Mouse (Mus musculus) neural tube, embryonic 11.5 days (tissue): ENCODE data around the gene Ern1. TPM values are rescaled to one million over a fixed set of nuclear protein-coding genes. Genes with fewer than 3 reads are reported as not detected.

Experiments used
- ATAC-seq: fragments of 200-750 bp; cut with Nextera tagmentation; 2 replicates; pipeline ENCODE4 v1.8.0; 2017; ENCODE audit warnings: moderate number of reproducible peaks, mild to moderate bottlenecking, moderate TSS enrichment, moderate library complexity; ENCODE audit not compliant: insufficient read depth, low FRiP score, low TSS enrichment
- DNase-seq: peaks from one replicate; pipeline ENCODE4 v3.0.0-alpha.2; 2015; ENCODE audit warnings: low spot score
- H3K27ac ChIP-seq: fragments of 300-500 bp; sonication (generic); 2 replicates; pipeline ENCODE4 v1.5.1; 2014; ENCODE audit warnings: low read depth, mild to moderate bottlenecking, low read length
- H3K27me3 ChIP-seq: fragments of 300-500 bp; sonication (generic); 2 replicates; pipeline ENCODE4 v1.6.1; 2014; ENCODE audit warnings: mild to moderate bottlenecking, low read length, mixed read lengths; ENCODE audit not compliant: control insufficient read depth, insufficient read depth
- H3K36me3 ChIP-seq: fragments of 300-500 bp; sonication (generic); 2 replicates; pipeline ENCODE4 v1.6.1; 2014; ENCODE audit warnings: mild to moderate bottlenecking, low read length, moderate library complexity, mixed read lengths; ENCODE audit not compliant: control insufficient read depth, insufficient read depth
- H3K4me1 ChIP-seq: fragments of 300-500 bp; sonication (generic); 2 replicates; pipeline ENCODE4 v1.6.1; 2014; ENCODE audit warnings: low read length, mixed read lengths; ENCODE audit not compliant: control insufficient read depth, insufficient read depth
- H3K4me2 ChIP-seq: fragments of 300-500 bp; sonication (generic); 2 replicates; pipeline ENCODE4 v1.6.1; 2014; ENCODE audit warnings: low read depth, mild to moderate bottlenecking, moderate library complexity
- H3K4me3 ChIP-seq: fragments of 300-500 bp; sonication (generic); 2 replicates; pipeline ENCODE4 v1.5.1; 2014; ENCODE audit warnings: low read depth, low read length
- H3K9ac ChIP-seq: fragments of 300-500 bp; sonication (generic); 2 replicates; pipeline ENCODE4 v1.6.1; 2014; ENCODE audit warnings: mild to moderate bottlenecking, low read length
- H3K9me3 ChIP-seq: fragments of 300-500 bp; sonication (generic); 2 replicates; pipeline ENCODE4 v1.6.1; 2016; ENCODE audit warnings: low read length; ENCODE audit not compliant: control insufficient read depth
- WGBS: fragments of 180-500 bp; shearing (Covaris S2); extraction: QIAGEN DNeasy Blood & Tissue Kit; methylation state at CpG from one replicate; pipeline ENCODE4 v1.1.7; 2014; 5-methylcytosine and 5-hydroxymethylcytosine counted together
- polyA plus RNA-seq: library from polyadenylated mRNA; unstranded; fragments of >200 nt; fragmentation: Nextera tagmentation; extraction: Ambion mirVana; gene quantifications from 2 replicates; pipeline ENCODE4 v1.2.1, GENCODE M21; 2014

Gene Ern1
- polyA plus RNA-seq, 1 experiment from 2014 or later: 6.6 TPM

GRCm38 (mm10) chr11:106374559-106374958 lies 113.1 kb downstream of the Ern1 start:
- Histone ChIP-seq H3K4me2 (no peak overlapping the region), H3K9ac (no peak overlapping the region), H3K9me3 (no peaks in the 10 kb centered on the region), H3K4me1 (no peaks in the 10 kb centered on the region), H3K27me3 (no peaks in the 10 kb centered on the region), H3K27ac (no peak overlapping the region), H3K4me3 (no peak overlapping the region), H3K36me3 (no peaks in the 10 kb centered on the region)
- no peak for DNase-seq
- 60% methylated on average over 9 of the region's 9 CpGs for WGBS
- no peak for ATAC-seq

GRCm38 (mm10) chr11:106373998-106374397 lies 113.7 kb downstream of the Ern1 start:
- ATAC-seq: no peak
- no peak overlapping the region for H3K27ac ChIP-seq
- no peak overlapping the region for H3K4me2 ChIP-seq
- no peak overlapping the region for H3K4me3 ChIP-seq
- H3K27me3 ChIP-seq: no peaks in the 10 kb centered on the region
- no peak for DNase-seq
- no peaks in the 10 kb centered on the region for H3K9me3 ChIP-seq
- H3K9ac ChIP-seq: no peak overlapping the region
- no peaks in the 10 kb centered on the region for H3K4me1 ChIP-seq
- no peaks in the 10 kb centered on the region for H3K36me3 ChIP-seq
- WGBS: 62% methylated on average over 11 of the region's 11 CpGs

- no peaks in the 10 kb centered on the region for H3K36me3 ChIP-seq
- ATAC-seq (no peak), DNase-seq (peak; percentile 79)
- no peak overlapping the region for H3K27ac ChIP-seq
- H3K9ac ChIP-seq: no peak overlapping the region
- no peak overlapping the region for H3K4me2 ChIP-seq
- WGBS: 17% methylated on average over 3 of the region's 3 CpGs
- H3K4me3 ChIP-seq: no peak overlapping the region
- H3K27me3 ChIP-seq: no peaks in the 10 kb centered on the region
- no peaks in the 10 kb centered on the region for H3K4me1 ChIP-seq
- no peaks in the 10 kb centered on the region for H3K9me3 ChIP-seq
These were observed 121.3 kb downstream of the Ern1 start for GRCm38 (mm10) chr11:106366316-106366715.

GRCm38 (mm10) chr11:106365366-106365765 lies 122.3 kb downstream of the Ern1 start, which contains the start of gene Prr29:
Gene Prr29 (plus strand): TSS chr11:106365472.
- H3K27ac ChIP-seq: no peak within 1 kb of the TSS
- H3K9ac ChIP-seq: peak within 1 kb of the TSS; percentile 26; the same call in 1 of the 2 replicates
- WGBS: 63% methylated on average over 7 of the region's 10 CpGs
- no peaks in the 10 kb centered on the region for H3K4me1 ChIP-seq
- H3K4me3 ChIP-seq: no peak within 1 kb of the TSS
- DNase-seq (no peak), ATAC-seq (no peak)
- no peaks in the 10 kb centered on the region for H3K36me3 ChIP-seq
- H3K4me2 ChIP-seq: no peak within 1 kb of the TSS
- H3K27me3 ChIP-seq: no peaks in the 10 kb centered on the region
- H3K9me3 ChIP-seq: no peaks in the 10 kb centered on the region

- H3K27me3 ChIP-seq: no peaks in the 10 kb centered on the region
- H3K9ac ChIP-seq: peak overlapping the region; percentile 26; the same call in 1 of the 2 replicates
- no peaks in the 10 kb centered on the region for H3K36me3 ChIP-seq
- no peak overlapping the region for H3K4me2 ChIP-seq
- ATAC-seq: no peak
- no peak overlapping the region for H3K27ac ChIP-seq
- no peak overlapping the region for H3K4me3 ChIP-seq
- no peaks in the 10 kb centered on the region for H3K9me3 ChIP-seq
- no peaks in the 10 kb centered on the region for H3K4me1 ChIP-seq
- DNase-seq: no peak
- 4% methylated on average over 11 of the region's 11 CpGs for WGBS
These were observed 122.9 kb downstream of the Ern1 start for GRCm38 (mm10) chr11:106364712-106365111.

GRCm38 (mm10) chr11:106359350-106359749 lies 128.3 kb downstream of the Ern1 start:
- Histone ChIP-seq H3K4me3 (no peak overlapping the region), H3K27me3 (no peaks in the 10 kb centered on the region), H3K36me3 (no peaks in the 10 kb centered on the region), H3K4me1 (no peaks in the 10 kb centered on the region), H3K27ac (no peak overlapping the region), H3K9ac (no peak overlapping the region), H3K4me2 (no peak overlapping the region), H3K9me3 (no peaks in the 10 kb centered on the region)
- peak; percentile 56 for DNase-seq
- WGBS: 19% methylated on average over 5 of the region's 5 CpGs
- ATAC-seq: no peak

GRCm38 (mm10) chr11:106355382-106356128 lies 132.1 kb downstream of the Ern1 start:
- Histone ChIP-seq H3K4me2 (no peak overlapping the region), H3K4me3 (no peak overlapping the region), H3K27me3 (no peaks in the 10 kb centered on the region), H3K4me1 (no peaks in the 10 kb centered on the region), H3K27ac (no peak overlapping the region), H3K9ac (no peak overlapping the region), H3K9me3 (no peaks in the 10 kb centered on the region), H3K36me3 (no peaks in the 10 kb centered on the region)
- no peak for DNase-seq
- no peak for ATAC-seq
- 71% methylated on average over 19 of the region's 19 CpGs for WGBS

- no peak overlapping the region for H3K27ac ChIP-seq
- ATAC-seq (no peak), DNase-seq (no peak)
- H3K27me3 ChIP-seq: no peaks in the 10 kb centered on the region
- no peak overlapping the region for H3K4me2 ChIP-seq
- H3K9ac ChIP-seq: no peak overlapping the region
- no peaks in the 10 kb centered on the region for H3K4me1 ChIP-seq
- no peaks in the 10 kb centered on the region for H3K9me3 ChIP-seq
- H3K36me3 ChIP-seq: no peaks in the 10 kb centered on the region
- 71% methylated on average over 1 of the region's 1 CpGs for WGBS
- no peak overlapping the region for H3K4me3 ChIP-seq
These were observed 133.5 kb downstream of the Ern1 start for GRCm38 (mm10) chr11:106354181-106354580.

- Histone ChIP-seq H3K4me2 (no peak within 1 kb of the TSS), H3K9me3 (no peaks in the 10 kb centered on the region), H3K9ac (no peak within 1 kb of the TSS), H3K36me3 (no peaks in the 10 kb centered on the region), H3K4me1 (no peaks in the 10 kb centered on the region), H3K4me3 (no peak within 1 kb of the TSS), H3K27me3 (no peaks in the 10 kb centered on the region), H3K27ac (no peak within 1 kb of the TSS)
- DNase-seq: no peak
- WGBS: 87% methylated on average over 12 of the region's 12 CpGs
- ATAC-seq: no peak
These were observed 134.5 kb downstream of the Ern1 start, which contains the start of gene Scn4a for GRCm38 (mm10) chr11:106353188-106353587. Gene Scn4a (minus strand): TSS chr11:106353288.
